Mouse (Mus musculus) cerebellum, adult 11-12 months (tissue): ENCODE measurements around the gene Mmp27.

Experiments
- DNase-seq: peaks from one replicate; pipeline ENCODE4 v3.0.0; 2022

The Mmp27 gene

GRCm38 (mm10) chr9:7571162-7571561 is at the start of gene Mmp27:
TSS of gene Mmp27 (plus strand) at chr9:7571396.
- DNase-seq, result no peak

- no peak for DNase-seq
These were observed 44.8 kb upstream of the Mmp27 start for GRCm38 (mm10) chr9:7526255-7526940.

GRCm38 (mm10) chr9:7542763-7543162 is 28.4 kb upstream of the Mmp27 start:
- DNase-seq, result no peak

- no peak for DNase-seq
These were observed 26.2 kb upstream of the Mmp27 start for GRCm38 (mm10) chr9:7544923-7545457.

- DNase-seq, result no peak
These were observed 25.7 kb upstream of the Mmp27 start for GRCm38 (mm10) chr9:7545471-7545870.

- DNase-seq, result no peak
These were observed 25.3 kb upstream of the Mmp27 start for GRCm38 (mm10) chr9:7545920-7546319.

GRCm38 (mm10) chr9:7551943-7552342 is 19.3 kb upstream of the Mmp27 start:
- DNase-seq, result no peak

- DNase-seq, result no peak
These were observed 17.7 kb upstream of the Mmp27 start for GRCm38 (mm10) chr9:7553536-7553935.

GRCm38 (mm10) chr9:7554382-7554781 is 16.8 kb upstream of the Mmp27 start:
- no peak for DNase-seq

GRCm38 (mm10) chr9:7558221-7559017 is 12.8 kb upstream of the Mmp27 start, which contains the start of gene Mmp8:
TSS of gene Mmp8 (plus strand) at chr9:7558456.
- no peak for DNase-seq

- DNase-seq, result no peak
These were observed 11.2 kb upstream of the Mmp27 start for GRCm38 (mm10) chr9:7560026-7560425.

GRCm38 (mm10) chr9:7567376-7567775 is 3.8 kb upstream of the Mmp27 start:
- DNase-seq, result no peak

GRCm38 (mm10) chr9:7567923-7568322 is 3.3 kb upstream of the Mmp27 start:
- DNase-seq, result no peak

GRCm38 (mm10) chr9:7570485-7570884 is 711 bp upstream of the Mmp27 start:
- no peak for DNase-seq

GRCm38 (mm10) chr9:7572188-7572587 is 992 bp downstream of the Mmp27 start:
- no peak for DNase-seq

- no peak for DNase-seq
These were observed 1.6 kb downstream of the Mmp27 start for GRCm38 (mm10) chr9:7572663-7573308.

- DNase-seq, result no peak
These were observed 4.3 kb downstream of the Mmp27 start for GRCm38 (mm10) chr9:7575526-7575925.

- no peak for DNase-seq
These were observed 6.2 kb downstream of the Mmp27 start for GRCm38 (mm10) chr9:7577371-7577770.

GRCm38 (mm10) chr9:7590063-7590462 is 18.9 kb downstream of the Mmp27 start:
- DNase-seq, result no peak

- no peak for DNase-seq
These were observed 22.1 kb downstream of the Mmp27 start for GRCm38 (mm10) chr9:7593272-7593812.

GRCm38 (mm10) chr9:7594816-7595540 is 23.8 kb downstream of the Mmp27 start:
- peak; percentile 80 for DNase-seq

- DNase-seq, result peak; percentile 25
These were observed 32.0 kb downstream of the Mmp27 start for GRCm38 (mm10) chr9:7602982-7603742.
